Mouse (Mus musculus) stomach, embryonic 14.5 days (tissue): ENCODE measurements around the gene Lfng. TPM values are rescaled to one million over a fixed set of nuclear protein-coding genes. Genes with fewer than 3 reads are reported as not detected.

ENCODE experiments used
- ATAC-seq: fragments of 200-750 bp; cut with Nextera tagmentation; 2 replicates; pipeline ENCODE4 v1.8.0; 2017; ENCODE audit warnings: low read depth, moderate TSS enrichment; ENCODE audit not compliant: insufficient number of reproducible peaks, insufficient read depth, low FRiP score
- H3K27ac ChIP-seq: fragments of 300-500 bp; sonication (generic); 2 replicates; pipeline ENCODE4 v1.5.1; 2014; ENCODE audit warnings: mild to moderate bottlenecking, low read length, moderate library complexity, mixed read lengths
- H3K27me3 ChIP-seq: fragments of 300-500 bp; sonication (generic); 2 replicates; pipeline ENCODE4 v1.6.1; 2014; ENCODE audit warnings: low read length, control low read depth, mixed read lengths; ENCODE audit not compliant: control insufficient read depth, insufficient read depth
- H3K36me3 ChIP-seq: fragments of 300-500 bp; sonication (generic); 2 replicates; pipeline ENCODE4 v1.6.1; 2014; ENCODE audit warnings: mild to moderate bottlenecking, control low read depth, low read length, moderate library complexity, mixed read lengths; ENCODE audit not compliant: control insufficient read depth, insufficient read depth
- H3K4me1 ChIP-seq: fragments of 300-500 bp; sonication (generic); 2 replicates; pipeline ENCODE4 v1.6.1; 2014; ENCODE audit warnings: low read length, control low read depth, mixed read lengths; ENCODE audit not compliant: control insufficient read depth, insufficient read depth
- H3K4me2 ChIP-seq: fragments of 300-500 bp; sonication (generic); replicated peaks from 2 replicates; pipeline ENCODE4 v1.6.1; 2014; ENCODE audit warnings: low read depth, low read length, control low read depth
- H3K4me3 ChIP-seq: fragments of 300-500 bp; sonication (generic); 2 replicates; pipeline ENCODE4 v1.5.1; 2014; ENCODE audit warnings: low read depth, low read length, control low read depth
- H3K9ac ChIP-seq: fragments of 300-500 bp; sonication (generic); replicated peaks from 2 replicates; pipeline ENCODE4 v1.6.1; 2014; ENCODE audit warnings: low read depth, mild to moderate bottlenecking, control low read depth, low read length, moderate library complexity, mixed read lengths
- H3K9me3 ChIP-seq: fragments of 300-500 bp; sonication (generic); 2 replicates; pipeline ENCODE4 v1.6.1; 2016; ENCODE audit warnings: low read depth, low read length, control low read depth; ENCODE audit not compliant: control insufficient read depth
- WGBS: fragments of 180-500 bp; shearing (Covaris S2); extraction: QIAGEN DNeasy Blood & Tissue Kit; methylation state at CpG from one replicate; pipeline ENCODE4 v1.1.7; 2014; 5-methylcytosine and 5-hydroxymethylcytosine counted together
- polyA plus RNA-seq: library from polyadenylated mRNA; unstranded; fragments of >200 nt; fragmentation: Nextera tagmentation; extraction: Ambion mirVana; gene quantifications from 2 replicates; pipeline ENCODE4 v1.2.1, GENCODE M21; 2014

Gene Lfng
- polyA plus RNA-seq, 1 experiment from 2014 or later: 22.4 TPM

- Histone ChIP-seq H3K27ac (no peak overlapping the region), H3K4me2 (no peak overlapping the region), H3K4me3 (no peak overlapping the region), H3K9me3 (peaks cover 4% of the 10 kb centered on the region; the same call in 1 of the 2 replicates), H3K4me1 (no peaks in the 10 kb centered on the region), H3K27me3 (no peaks in the 10 kb centered on the region), H3K9ac (no peak overlapping the region), H3K36me3 (peaks cover 60% of the 10 kb centered on the region)
- no peak for ATAC-seq
- WGBS: 96% methylated on average over 23 of the region's 23 CpGs
These were observed 16.0 kb downstream of the Lfng start for GRCm38 (mm10) chr5:140622978-140623670.

- ATAC-seq: no peak
- H3K9ac ChIP-seq: no peak overlapping the region
- no peaks in the 10 kb centered on the region for H3K27me3 ChIP-seq
- H3K9me3 ChIP-seq: peaks cover 6% of the 10 kb centered on the region; the same call in 1 of the 2 replicates
- no peak overlapping the region for H3K27ac ChIP-seq
- peaks cover 66% of the 10 kb centered on the region for H3K36me3 ChIP-seq
- no peaks in the 10 kb centered on the region for H3K4me1 ChIP-seq
- WGBS: 75% methylated on average over 4 of the region's 4 CpGs
- no peak overlapping the region for H3K4me3 ChIP-seq
- H3K4me2 ChIP-seq: no peak overlapping the region
These were observed 16.7 kb downstream of the Lfng start for GRCm38 (mm10) chr5:140623791-140624190.

- 83% methylated on average over 5 of the region's 5 CpGs for WGBS
- Histone ChIP-seq H3K36me3 (peaks cover 71% of the 10 kb centered on the region), H3K4me2 (no peak overlapping the region), H3K9me3 (peaks cover 6% of the 10 kb centered on the region; the same call in 1 of the 2 replicates), H3K9ac (no peak overlapping the region), H3K4me3 (no peak overlapping the region), H3K27ac (no peak overlapping the region), H3K27me3 (no peaks in the 10 kb centered on the region), H3K4me1 (no peaks in the 10 kb centered on the region)
- ATAC-seq: no peak
These were observed 17.1 kb downstream of the Lfng start for GRCm38 (mm10) chr5:140624238-140624637.

- H3K4me1 ChIP-seq: no peaks in the 10 kb centered on the region
- H3K27ac ChIP-seq: no peak overlapping the region
- H3K27me3 ChIP-seq: no peaks in the 10 kb centered on the region
- ATAC-seq: no peak
- no peak overlapping the region for H3K9ac ChIP-seq
- peaks cover 78% of the 10 kb centered on the region for H3K36me3 ChIP-seq
- no peak overlapping the region for H3K4me3 ChIP-seq
- no peak overlapping the region for H3K4me2 ChIP-seq
- H3K9me3 ChIP-seq: peaks cover 6% of the 10 kb centered on the region; the same call in 1 of the 2 replicates
- 91% methylated on average over 13 of the region's 13 CpGs for WGBS
These were observed 17.8 kb downstream of the Lfng start for GRCm38 (mm10) chr5:140624961-140625360.

- Histone ChIP-seq H3K27ac (no peak overlapping the region), H3K9me3 (peaks cover 6% of the 10 kb centered on the region; the same call in 1 of the 2 replicates), H3K36me3 (peaks cover 87% of the 10 kb centered on the region), H3K4me3 (no peak overlapping the region), H3K4me2 (no peak overlapping the region), H3K4me1 (no peaks in the 10 kb centered on the region), H3K27me3 (no peaks in the 10 kb centered on the region), H3K9ac (no peak overlapping the region)
- WGBS: 93% methylated on average over 5 of the region's 5 CpGs
- ATAC-seq: no peak
These were observed 20.5 kb downstream of the Lfng start for GRCm38 (mm10) chr5:140627580-140627979.

- Histone ChIP-seq H3K36me3 (peaks cover 85% of the 10 kb centered on the region), H3K27ac (no peak overlapping the region), H3K27me3 (no peaks in the 10 kb centered on the region), H3K9ac (no peak overlapping the region), H3K4me2 (no peak overlapping the region), H3K4me3 (no peak overlapping the region), H3K9me3 (peaks cover 6% of the 10 kb centered on the region; the same call in 1 of the 2 replicates), H3K4me1 (no peaks in the 10 kb centered on the region)
- ATAC-seq: no peak
- 87% methylated on average over 9 of the region's 9 CpGs for WGBS
These were observed 21.9 kb downstream of the Lfng start for GRCm38 (mm10) chr5:140628995-140629394.

GRCm38 (mm10) chr5:140633432-140633831 is 26.3 kb downstream of the Lfng start:
- Histone ChIP-seq H3K9me3 (no peaks in the 10 kb centered on the region), H3K9ac (no peak overlapping the region), H3K27me3 (no peaks in the 10 kb centered on the region), H3K4me3 (no peak overlapping the region), H3K4me1 (no peaks in the 10 kb centered on the region), H3K27ac (no peak overlapping the region), H3K36me3 (peaks cover 74% of the 10 kb centered on the region), H3K4me2 (no peak overlapping the region)
- 88% methylated on average over 7 of the region's 7 CpGs for WGBS
- no peak for ATAC-seq

- Histone ChIP-seq H3K4me3 (no peak overlapping the region), H3K9me3 (no peaks in the 10 kb centered on the region), H3K9ac (no peak overlapping the region), H3K36me3 (peaks cover 63% of the 10 kb centered on the region), H3K27ac (no peak overlapping the region), H3K4me2 (no peak overlapping the region), H3K27me3 (no peaks in the 10 kb centered on the region), H3K4me1 (no peaks in the 10 kb centered on the region)
- WGBS: 93% methylated on average over 26 of the region's 26 CpGs
- ATAC-seq: no peak
These were observed 27.9 kb downstream of the Lfng start for GRCm38 (mm10) chr5:140634798-140635722.
